Mouse (Mus musculus) forebrain, embryonic 11.5 days (tissue): ENCODE measurements around the gene Irf1. TPM values are rescaled to one million over a fixed set of nuclear protein-coding genes. Genes with fewer than 3 reads are reported as not detected.

Experiments
- ATAC-seq: fragments of 200-750 bp; cut with Nextera tagmentation; replicated peaks from 2 replicates; pipeline ENCODE4 v1.8.0; 2017; ENCODE audit warnings: moderate TSS enrichment; ENCODE audit not compliant: low FRiP score
- DNase-seq: peaks from one replicate; pipeline ENCODE4 v3.0.0-alpha.2; 2017; ENCODE audit warnings: low spot score
- H3K27ac ChIP-seq: fragments of 300-500 bp; sonication (generic); 2 replicates; pipeline ENCODE4 v1.5.1; 2014; ENCODE audit warnings: low read depth, low read length
- H3K27me3 ChIP-seq: fragments of 300-500 bp; sonication (generic); 2 replicates; pipeline ENCODE4 v1.6.1; 2014; ENCODE audit warnings: mild to moderate bottlenecking, low read length, mixed read lengths; ENCODE audit not compliant: control insufficient read depth, insufficient read depth
- H3K36me3 ChIP-seq: fragments of 300-500 bp; sonication (generic); 2 replicates; pipeline ENCODE4 v1.6.1; 2014; ENCODE audit warnings: mild to moderate bottlenecking, low read length, moderate library complexity, mixed read lengths; ENCODE audit not compliant: control insufficient read depth, insufficient read depth
- H3K4me1 ChIP-seq: fragments of 300-500 bp; sonication (generic); replicated peaks from 2 replicates; pipeline ENCODE4 v1.6.1; 2014; ENCODE audit warnings: low read length, mixed read lengths; ENCODE audit not compliant: control insufficient read depth, insufficient read depth
- H3K4me2 ChIP-seq: fragments of 300-500 bp; sonication (generic); 2 replicates; pipeline ENCODE4 v1.6.1; 2014; ENCODE audit warnings: low read depth, mild to moderate bottlenecking, low read length, moderate library complexity, mixed read lengths; ENCODE audit not compliant: severe bottlenecking
- H3K4me3 ChIP-seq: fragments of 300-500 bp; sonication (generic); 2 replicates; pipeline ENCODE4 v1.5.1; 2014; ENCODE audit warnings: low read depth, low read length
- H3K9ac ChIP-seq: fragments of 300-500 bp; sonication (generic); 2 replicates; pipeline ENCODE4 v1.6.1; 2014; ENCODE audit warnings: low read length
- H3K9me3 ChIP-seq: fragments of 300-500 bp; sonication (generic); 2 replicates; pipeline ENCODE4 v1.6.1; 2016; ENCODE audit warnings: low read length, mixed read lengths; ENCODE audit not compliant: control insufficient read depth
- WGBS: fragments of 180-500 bp; shearing (Covaris S2); extraction: QIAGEN DNeasy Blood & Tissue Kit; methylation state at CpG from one replicate; pipeline ENCODE4 v1.1.7; 2014; 5-methylcytosine and 5-hydroxymethylcytosine counted together
- polyA plus RNA-seq: library from polyadenylated mRNA; unstranded; fragments of >200 nt; fragmentation: Nextera tagmentation; extraction: Ambion mirVana; gene quantifications from 2 replicates; pipeline ENCODE4 v1.2.1, GENCODE M21; 2014

Irf1 gene
- polyA plus RNA-seq, 1 experiment from 2014 or later, result 4.0 TPM

GRCm38 (mm10) chr11:53794015-53794414 lies 24.2 kb downstream of the Irf1 start:
- H3K36me3 ChIP-seq, result no peaks in the 10 kb centered on the region
- WGBS, result 93% methylated on average over 3 of the region's 3 CpGs
- H3K4me1 ChIP-seq, result no peaks in the 10 kb centered on the region
- H3K9me3 ChIP-seq, result no peaks in the 10 kb centered on the region
- DNase-seq (no peak), ATAC-seq (no peak)
- H3K4me2 ChIP-seq, result no peak overlapping the region
- H3K27ac ChIP-seq, result no peak overlapping the region
- no peak overlapping the region for H3K4me3 ChIP-seq
- H3K27me3 ChIP-seq, result no peaks in the 10 kb centered on the region
- no peak overlapping the region for H3K9ac ChIP-seq

- Histone ChIP-seq H3K9ac (no peak overlapping the region), H3K9me3 (no peaks in the 10 kb centered on the region), H3K36me3 (no peaks in the 10 kb centered on the region), H3K27ac (no peak overlapping the region), H3K27me3 (no peaks in the 10 kb centered on the region), H3K4me2 (no peak overlapping the region), H3K4me3 (no peak overlapping the region), H3K4me1 (no peaks in the 10 kb centered on the region)
- DNase-seq, result no peak
- 81% methylated on average over 25 of the region's 25 CpGs for WGBS
- ATAC-seq, result no peak
Measured at GRCm38 (mm10) chr11:53794671-53795557, 25.1 kb downstream of the Irf1 start.

GRCm38 (mm10) chr11:53795813-53796212 lies 26.0 kb downstream of the Irf1 start:
- H3K27ac ChIP-seq, result no peak overlapping the region
- H3K9me3 ChIP-seq, result no peaks in the 10 kb centered on the region
- 83% methylated on average over 8 of the region's 8 CpGs for WGBS
- no peak for DNase-seq
- H3K4me2 ChIP-seq, result no peak overlapping the region
- no peaks in the 10 kb centered on the region for H3K4me1 ChIP-seq
- ATAC-seq, result no peak
- H3K27me3 ChIP-seq, result no peaks in the 10 kb centered on the region
- no peak overlapping the region for H3K4me3 ChIP-seq
- no peaks in the 10 kb centered on the region for H3K36me3 ChIP-seq
- H3K9ac ChIP-seq, result no peak overlapping the region

- no peaks in the 10 kb centered on the region for H3K4me1 ChIP-seq
- no peak overlapping the region for H3K27ac ChIP-seq
- H3K27me3 ChIP-seq, result no peaks in the 10 kb centered on the region
- no peak for DNase-seq
- H3K36me3 ChIP-seq, result no peaks in the 10 kb centered on the region
- no peak for ATAC-seq
- H3K9me3 ChIP-seq, result no peaks in the 10 kb centered on the region
- no peak overlapping the region for H3K4me3 ChIP-seq
- H3K9ac ChIP-seq, result no peak overlapping the region
- no peak overlapping the region for H3K4me2 ChIP-seq
- 75% methylated on average over 12 of the region's 12 CpGs for WGBS
Measured at GRCm38 (mm10) chr11:53796409-53797151, 26.8 kb downstream of the Irf1 start.

- no peaks in the 10 kb centered on the region for H3K36me3 ChIP-seq
- ATAC-seq, result no peak
- H3K9me3 ChIP-seq, result no peaks in the 10 kb centered on the region
- no peak for DNase-seq
- no peaks in the 10 kb centered on the region for H3K4me1 ChIP-seq
- WGBS, result 57% methylated on average over 6 of the region's 6 CpGs
- no peak overlapping the region for H3K4me3 ChIP-seq
- H3K4me2 ChIP-seq, result no peak overlapping the region
- no peaks in the 10 kb centered on the region for H3K27me3 ChIP-seq
- H3K9ac ChIP-seq, result no peak overlapping the region
- H3K27ac ChIP-seq, result no peak overlapping the region
Measured at GRCm38 (mm10) chr11:53797386-53797920, 27.6 kb downstream of the Irf1 start.

GRCm38 (mm10) chr11:53798041-53798711 lies 28.4 kb downstream of the Irf1 start:
- Histone ChIP-seq H3K4me3 (no peak overlapping the region), H3K9me3 (no peaks in the 10 kb centered on the region), H3K9ac (no peak overlapping the region), H3K4me1 (no peaks in the 10 kb centered on the region), H3K27me3 (no peaks in the 10 kb centered on the region), H3K4me2 (no peak overlapping the region), H3K36me3 (no peaks in the 10 kb centered on the region), H3K27ac (no peak overlapping the region)
- no peak for ATAC-seq
- DNase-seq, result no peak
- WGBS, result 91% methylated on average over 10 of the region's 10 CpGs

- 69% methylated on average over 4 of the region's 4 CpGs for WGBS
- H3K9ac ChIP-seq, result no peak overlapping the region
Measured at GRCm38 (mm10) chr11:53800036-53800435, 30.2 kb downstream of the Irf1 start.

GRCm38 (mm10) chr11:53800975-53801374 lies 31.2 kb downstream of the Irf1 start:
- no peaks in the 10 kb centered on the region for H3K9me3 ChIP-seq
- 94% methylated on average over 5 of the region's 5 CpGs for WGBS
- no peaks in the 10 kb centered on the region for H3K4me1 ChIP-seq
- no peak for ATAC-seq
- H3K27me3 ChIP-seq, result no peaks in the 10 kb centered on the region
- H3K4me3 ChIP-seq, result no peak overlapping the region
- H3K4me2 ChIP-seq, result no peak overlapping the region
- no peak overlapping the region for H3K9ac ChIP-seq
- DNase-seq, result no peak
- H3K36me3 ChIP-seq, result no peaks in the 10 kb centered on the region
- no peak overlapping the region for H3K27ac ChIP-seq

More at GRCm38 (mm10) chr11:53800036-53800435, 30.2 kb downstream of the Irf1 start:
- H3K27ac ChIP-seq, result no peak overlapping the region
- H3K4me1 ChIP-seq, result no peaks in the 10 kb centered on the region
- H3K27me3 ChIP-seq, result no peaks in the 10 kb centered on the region
- ATAC-seq (no peak), DNase-seq (no peak)
- H3K4me2 ChIP-seq, result no peak overlapping the region
- no peak overlapping the region for H3K4me3 ChIP-seq
- H3K9me3 ChIP-seq, result no peaks in the 10 kb centered on the region
- H3K36me3 ChIP-seq, result no peaks in the 10 kb centered on the region
